Mouse (Mus musculus): ENCODE data around the gene Stxbp6.
A peak's percentile ranks its signal among the peaks of the same experiment; 100 is the strongest.

The Stxbp6 gene

GRCm38 (mm10) chr12:44908028-44908702 is 166.3 kb downstream of the Stxbp6 start:
- no peak for DNase-seq

DNA sequence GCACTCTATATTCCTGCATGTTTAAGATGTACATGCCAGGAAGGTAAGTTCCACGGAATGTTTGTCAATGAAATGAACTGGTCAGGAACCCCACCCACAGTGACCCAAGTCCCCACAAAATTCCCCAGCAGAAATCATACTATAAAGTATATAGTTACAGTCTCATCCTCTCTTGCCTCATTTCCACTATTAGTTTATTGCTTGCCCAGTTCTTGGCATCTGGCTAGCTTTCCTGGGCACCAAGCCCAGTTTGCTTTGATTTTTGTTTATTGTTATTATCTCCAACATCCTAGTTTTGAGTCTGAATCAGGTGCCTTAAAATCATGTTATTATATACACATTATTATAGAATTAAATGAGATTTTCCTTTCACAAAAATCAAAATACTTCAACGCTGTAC is 168.5 kb downstream of the Stxbp6 start:
- peak; percentile 4 to 16 for DNase-seq

DNA sequence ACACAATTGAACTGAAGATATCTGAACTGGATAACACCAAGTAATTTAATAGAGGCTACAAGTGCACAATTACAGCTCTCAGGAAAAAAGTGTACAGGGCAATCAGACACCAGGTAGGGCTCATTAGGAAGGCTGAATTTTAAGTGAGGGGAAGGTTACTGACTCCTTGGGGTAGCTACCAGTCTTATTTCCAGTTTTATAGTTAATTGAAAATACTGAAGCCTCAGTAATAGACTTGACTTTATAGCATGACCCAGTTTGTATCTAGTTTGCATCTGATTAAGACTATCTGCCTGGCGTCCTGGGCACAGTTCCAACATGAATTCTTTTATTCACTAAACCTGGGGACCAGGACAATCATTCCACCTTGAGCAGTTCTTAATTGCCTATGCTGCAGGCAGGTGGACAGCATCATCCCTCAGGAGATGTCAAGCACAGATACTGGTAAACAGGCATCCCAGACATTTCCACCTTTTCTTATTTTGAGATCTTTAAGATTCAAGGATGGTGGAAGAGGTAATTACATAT is 171.2 kb downstream of the Stxbp6 start:
- peak; percentile 2 to 5 for DNase-seq

- DNase-seq = no peak
Measured at GRCm38 (mm10) chr12:44899173-44899870, 175.2 kb downstream of the Stxbp6 start.

GRCm38 (mm10) chr12:44896460-44896859 is 178.0 kb downstream of the Stxbp6 start:
- DNase-seq = no peak

GRCm38 (mm10) chr12:44889677-44890393 is 184.7 kb downstream of the Stxbp6 start:
- no peak for DNase-seq

GRCm38 (mm10) chr12:44886826-44887225 is 187.7 kb downstream of the Stxbp6 start:
- no peak for DNase-seq

- no peak for DNase-seq
Measured at GRCm38 (mm10) chr12:44872697-44873096, 201.8 kb downstream of the Stxbp6 start.

DNA sequence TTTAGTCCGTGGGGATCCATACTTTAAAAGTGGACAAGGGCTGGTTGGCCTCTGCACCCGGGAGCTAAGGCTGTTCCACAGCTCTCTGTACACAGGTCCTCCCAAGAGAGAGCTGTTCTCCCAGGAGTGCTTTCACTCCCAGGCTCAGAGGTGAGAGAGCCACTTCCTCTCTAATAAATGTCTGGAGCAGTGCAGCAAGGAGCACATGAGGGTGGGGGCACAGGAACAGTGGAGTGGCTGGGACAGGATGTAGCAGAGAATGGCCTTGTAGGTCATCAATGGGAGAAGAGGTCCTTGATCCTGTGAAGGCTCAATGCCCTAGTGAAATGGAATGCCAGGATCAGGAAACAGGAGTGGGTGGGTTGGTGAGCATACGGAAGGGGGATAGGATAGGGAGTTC is 209.1 kb downstream of the Stxbp6 start:
- no peak for DNase-seq

GRCm38 (mm10) chr12:44859454-44859853 is 215.1 kb downstream of the Stxbp6 start:
- no peak for DNase-seq

- peak; percentile 40 to 52 for DNase-seq
Measured at GRCm38 (mm10) chr12:44858110-44858885, 216.2 kb downstream of the Stxbp6 start.

DNA sequence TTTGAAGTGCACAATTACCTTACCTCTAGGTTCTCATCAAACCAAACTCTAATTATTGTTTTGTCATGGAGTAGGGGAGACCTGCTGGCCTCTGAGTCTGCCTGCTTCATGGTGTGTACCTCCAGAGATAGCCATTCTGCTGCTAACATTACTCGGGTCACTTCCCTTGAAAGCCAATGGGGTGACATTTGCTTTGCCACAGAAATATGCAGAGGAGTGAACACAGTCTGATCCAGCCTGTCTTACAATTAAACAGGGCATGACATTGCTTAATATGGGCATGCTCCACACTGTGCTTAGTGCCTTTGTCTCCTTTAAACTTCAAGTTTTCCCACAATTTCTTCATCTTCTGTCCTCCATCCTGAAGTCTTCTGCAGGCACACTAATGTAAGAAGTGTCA is 222.5 kb downstream of the Stxbp6 start:
- no peak for DNase-seq

DNA sequence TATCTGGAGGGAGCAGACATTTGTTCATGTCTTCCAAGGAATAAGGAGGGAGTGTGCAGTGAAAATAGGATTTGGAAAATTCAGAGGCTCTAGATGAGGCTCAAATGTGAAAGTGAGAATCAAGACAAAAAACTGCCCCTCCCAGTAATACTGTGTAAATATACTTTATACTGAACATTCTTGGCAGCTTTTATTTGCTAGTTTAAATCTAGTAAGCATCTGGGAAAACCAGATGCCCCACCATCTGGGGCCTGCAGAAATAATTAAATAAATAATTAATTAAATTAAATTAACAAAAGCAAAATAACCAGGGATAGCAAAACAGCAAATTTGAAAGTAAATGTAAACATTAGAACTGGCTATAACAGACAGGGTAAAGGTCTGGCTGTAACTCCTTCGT is 224.0 kb downstream of the Stxbp6 start:
- no peak for DNase-seq

GRCm38 (mm10) chr12:44848483-44849221 is 225.9 kb downstream of the Stxbp6 start:
- peak; percentile 73 to 80 for DNase-seq

- no peak for DNase-seq
Measured at GRCm38 (mm10) chr12:44840585-44840984, 233.9 kb downstream of the Stxbp6 start.

DNA sequence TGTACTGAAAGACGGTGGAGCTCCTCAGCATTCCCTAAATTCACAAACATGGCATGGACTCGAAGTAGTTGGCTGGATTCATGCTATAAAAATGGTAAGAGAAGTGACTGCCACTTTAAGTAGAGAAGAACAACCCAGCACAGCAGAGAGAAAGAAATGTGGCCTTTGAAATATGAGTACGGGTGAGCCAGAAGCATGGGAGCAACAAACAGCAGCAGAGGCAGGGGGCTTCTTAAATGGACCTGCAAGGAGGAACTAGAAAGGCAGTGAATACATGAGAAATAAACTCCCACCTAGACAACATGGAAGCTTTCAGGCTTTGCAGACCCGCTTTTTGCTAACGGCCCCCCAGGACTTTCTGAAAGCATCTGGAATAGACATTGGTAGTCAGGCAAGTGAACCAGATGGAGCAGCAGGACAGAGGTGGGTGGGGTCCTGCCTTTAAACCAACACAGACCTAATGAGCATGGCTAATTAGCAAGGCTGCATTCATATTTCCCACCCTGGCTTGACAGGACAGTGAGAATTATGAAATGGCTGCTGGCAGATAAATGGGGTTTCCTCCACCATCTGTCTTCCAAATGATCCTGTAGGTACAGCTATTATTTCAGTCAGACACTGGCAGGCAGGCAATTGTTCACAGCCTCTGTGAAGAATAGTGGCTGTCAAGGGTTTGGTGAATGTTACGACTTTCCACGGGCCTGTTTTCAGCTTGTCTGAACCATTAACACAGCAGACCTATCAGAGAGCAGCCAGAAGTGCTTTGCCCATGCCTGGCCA is 234.7 kb downstream of the Stxbp6 start:
- DNase-seq = peak; percentile 60 to 65

DNA sequence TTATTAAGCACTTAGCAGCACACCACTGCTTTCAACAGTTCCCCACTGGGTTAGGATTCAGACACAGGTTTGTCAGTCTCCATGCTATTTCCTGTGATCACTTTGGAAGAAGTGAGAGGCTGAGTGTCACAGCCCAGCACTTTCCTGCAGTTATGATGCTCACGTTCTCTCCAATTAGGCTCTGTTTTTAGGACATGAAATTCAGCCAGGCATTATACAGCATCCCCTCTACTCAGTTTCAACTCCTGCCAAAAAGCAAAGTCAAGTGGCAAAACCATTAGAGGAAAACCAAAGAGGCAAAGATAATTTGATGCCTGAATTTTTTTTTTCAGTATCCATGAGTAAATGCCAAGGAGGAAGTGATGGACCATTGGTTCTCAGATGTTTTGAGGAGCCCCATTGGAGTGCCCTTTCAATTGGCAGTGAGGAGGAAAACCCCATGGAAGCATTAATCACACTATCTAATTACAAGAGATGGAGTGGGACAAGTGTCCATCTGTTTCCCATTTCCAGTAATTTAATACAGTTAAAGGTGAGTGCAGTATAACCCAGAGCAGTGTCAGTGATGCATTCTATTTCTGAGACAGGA is 238.5 kb downstream of the Stxbp6 start:
- peak; percentile 78 to 81 for DNase-seq

GRCm38 (mm10) chr12:44811895-44812294 is 262.6 kb downstream of the Stxbp6 start:
- DNase-seq = no peak

- no peak for DNase-seq
Measured at GRCm38 (mm10) chr12:44804213-44804612, 270.3 kb downstream of the Stxbp6 start.

Measured in cerebellum, postnatal 10 days (tissue).